Mouse (Mus musculus) E14TG2a.4 (cell line): ENCODE measurements around the gene Smg1.

ENCODE experiments used
- CTCF ChIP-seq: conservative IDR thresholded peaks from 2 replicates; pipeline ENCODE4 v1.5.1; 2014; ENCODE audit warnings: low read length
- NANOG ChIP-seq: IDR thresholded peaks from 2 replicates; pipeline ENCODE4 v1.6.1; 2014; ENCODE audit warnings: borderline replicate concordance, low read length, mixed read lengths
- POU5F1 ChIP-seq: IDR thresholded peaks from 2 replicates; pipeline ENCODE4 v1.6.1; 2014; ENCODE audit warnings: low read length, borderline replicate concordance

- TF ChIP-seq CTCF (no peak), POU5F1 (no peak), NANOG (no peak)
These were observed 122.8 kb downstream of the Smg1 start for GRCm38 (mm10) chr7:118120654-118121053.
